Mouse (Mus musculus) liver, embryonic 15.5 days (tissue): ENCODE measurements around the gene Wwp2. TPM values are rescaled to one million over a fixed set of nuclear protein-coding genes. Genes with fewer than 3 reads are reported as not detected.

ENCODE experiments used
- ATAC-seq: fragments of 200-750 bp; cut with Nextera tagmentation; 2 replicates; pipeline ENCODE4 v1.8.0; 2017; ENCODE audit warnings: moderate number of reproducible peaks, mild to moderate bottlenecking, moderate library complexity; ENCODE audit not compliant: insufficient read depth
- H3K27ac ChIP-seq: fragments of 300-500 bp; sonication (generic); replicated peaks from 2 replicates; pipeline ENCODE4 v1.5.1; 2015; ENCODE audit warnings: mild to moderate bottlenecking, inconsistent platforms
- H3K27me3 ChIP-seq: fragments of 300-500 bp; sonication (generic); 2 replicates; pipeline ENCODE4 v1.6.1; 2015; ENCODE audit warnings: mild to moderate bottlenecking, inconsistent platforms
- H3K36me3 ChIP-seq: fragments of 300-500 bp; sonication (generic); replicated peaks from 2 replicates; pipeline ENCODE4 v1.6.1; 2015; ENCODE audit warnings: moderate library complexity, mild to moderate bottlenecking, inconsistent platforms
- H3K4me1 ChIP-seq: fragments of 300-500 bp; sonication (generic); replicated peaks from 2 replicates; pipeline ENCODE4 v1.6.1; 2015; ENCODE audit warnings: inconsistent platforms
- H3K4me2 ChIP-seq: fragments of 300-500 bp; sonication (generic); 2 replicates; pipeline ENCODE4 v1.6.1; 2015; ENCODE audit warnings: moderate library complexity, mild to moderate bottlenecking, inconsistent platforms
- H3K4me3 ChIP-seq: fragments of 300-500 bp; sonication (generic); replicated peaks from 2 replicates; pipeline ENCODE4 v1.5.1; 2015; ENCODE audit warnings: mild to moderate bottlenecking, inconsistent platforms
- H3K9ac ChIP-seq: fragments of 300-500 bp; sonication (generic); 2 replicates; pipeline ENCODE4 v1.6.1; 2015; ENCODE audit warnings: moderate library complexity, mild to moderate bottlenecking, inconsistent platforms
- H3K9me3 ChIP-seq: fragments of 300-500 bp; sonication (generic); replicated peaks from 2 replicates; pipeline ENCODE4 v1.6.1; 2016; ENCODE audit warnings: inconsistent platforms
- WGBS: fragments of 180-500 bp; shearing (Covaris S2); methylation state at CpG from one replicate; pipeline ENCODE4 v1.1.7; 2015; ENCODE audit warnings: mixed read lengths; ENCODE audit not compliant: insufficient replicate concordance; 5-methylcytosine and 5-hydroxymethylcytosine counted together
- polyA plus RNA-seq: library from polyadenylated mRNA; unstranded; fragments of >200 nt; fragmentation: Nextera tagmentation; extraction: Ambion mirVana; gene quantifications from 2 replicates; pipeline ENCODE4 v1.2.1, GENCODE M21; 2015

Gene Wwp2
- polyA plus RNA-seq, result 29.7 and 32.3 TPM in 2 replicates

DNA sequence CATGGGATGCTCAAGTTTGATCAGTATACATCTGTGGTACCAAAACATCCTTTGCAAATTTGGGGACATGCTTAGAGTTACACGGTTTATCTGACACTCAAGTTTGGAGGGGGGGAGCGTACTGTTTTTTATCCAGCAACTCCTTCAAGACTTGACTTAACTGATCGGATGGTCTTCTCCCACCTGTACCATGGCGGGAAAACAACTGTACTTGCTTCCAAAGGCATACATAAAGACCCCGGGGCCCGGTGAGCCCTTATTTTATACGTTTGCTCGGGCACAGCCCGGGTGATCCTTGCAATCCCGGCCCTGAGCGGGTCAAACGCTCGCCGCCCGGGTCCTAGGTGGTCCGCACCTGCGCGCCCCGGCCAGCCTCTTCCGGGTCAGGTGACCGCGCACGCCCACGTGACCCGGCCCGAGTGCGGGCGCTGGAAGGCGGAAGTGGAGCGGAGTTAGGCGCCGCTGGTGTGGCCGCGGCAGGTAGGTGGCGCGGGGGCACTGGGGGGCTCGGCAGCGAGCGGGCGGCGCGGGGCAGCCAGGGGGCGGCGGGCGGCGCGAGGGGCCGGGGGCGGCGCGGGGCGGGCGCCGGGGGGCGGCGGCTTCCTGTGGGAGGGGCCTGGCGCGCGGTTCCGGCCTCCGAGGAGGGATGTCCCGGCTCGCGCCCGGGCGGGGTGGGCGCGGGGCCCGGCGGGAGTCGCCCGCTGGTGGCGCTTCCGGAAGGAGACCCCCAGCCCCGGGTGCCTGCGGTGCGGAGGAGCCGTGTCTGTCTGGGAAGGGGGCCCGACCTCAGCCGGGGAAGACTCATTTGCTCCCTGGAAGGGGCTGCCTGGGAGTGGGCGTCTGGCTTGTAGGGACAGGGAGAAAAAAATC, at the start of gene Wwp2:
TSS of gene Wwp2 (plus strand) at position 404 of the 870 bp plus-strand sequence.
- Histone ChIP-seq H3K9me3 (no peaks in the 10 kb centered on the region), H3K36me3 (no peaks in the 10 kb centered on the region), H3K4me2 (peak within 1 kb of the TSS; percentile 76), H3K27me3 (no peaks in the 10 kb centered on the region), H3K27ac (peak within 1 kb of the TSS; percentile 99), H3K4me1 (peaks cover 49% of the 10 kb centered on the region), H3K9ac (peak within 1 kb of the TSS; percentile 97), H3K4me3 (peak within 1 kb of the TSS; percentile 94)
- ATAC-seq, result peak; percentile 67
- under 1% methylated on average over 81 of the region's 81 CpGs for WGBS

GRCm38 (mm10) chr8:107386642-107387041, 49.5 kb upstream of the Wwp2 start:
- Histone ChIP-seq H3K4me3 (no peak overlapping the region), H3K4me1 (no peaks in the 10 kb centered on the region), H3K27me3 (no peaks in the 10 kb centered on the region), H3K9me3 (no peaks in the 10 kb centered on the region), H3K27ac (no peak overlapping the region), H3K36me3 (no peaks in the 10 kb centered on the region), H3K4me2 (no peak overlapping the region), H3K9ac (no peak overlapping the region)
- 26% methylated on average over 3 of the region's 3 CpGs for WGBS
- ATAC-seq, result no peak

- H3K27ac ChIP-seq, result no peak overlapping the region
- no peaks in the 10 kb centered on the region for H3K9me3 ChIP-seq
- no peak overlapping the region for H3K4me2 ChIP-seq
- H3K4me1 ChIP-seq, result no peaks in the 10 kb centered on the region
- WGBS, result 55% methylated on average over 5 of the region's 5 CpGs
- no peaks in the 10 kb centered on the region for H3K27me3 ChIP-seq
- no peaks in the 10 kb centered on the region for H3K36me3 ChIP-seq
- ATAC-seq, result no peak
- no peak overlapping the region for H3K4me3 ChIP-seq
- no peak overlapping the region for H3K9ac ChIP-seq
Observed at GRCm38 (mm10) chr8:107387861-107388260, 48.3 kb upstream of the Wwp2 start.

- H3K4me2 ChIP-seq, result no peak overlapping the region
- no peaks in the 10 kb centered on the region for H3K4me1 ChIP-seq
- ATAC-seq, result no peak
- H3K9ac ChIP-seq, result no peak overlapping the region
- no peaks in the 10 kb centered on the region for H3K9me3 ChIP-seq
- H3K4me3 ChIP-seq, result no peak overlapping the region
- no peaks in the 10 kb centered on the region for H3K36me3 ChIP-seq
- H3K27ac ChIP-seq, result no peak overlapping the region
- no peaks in the 10 kb centered on the region for H3K27me3 ChIP-seq
- 76% methylated on average over 8 of the region's 8 CpGs for WGBS
Observed at GRCm38 (mm10) chr8:107389557-107389956, 46.6 kb upstream of the Wwp2 start.

- no peak for ATAC-seq
- no peak overlapping the region for H3K27ac ChIP-seq
Observed at GRCm38 (mm10) chr8:107390476-107391135, 45.6 kb upstream of the Wwp2 start.

DNA sequence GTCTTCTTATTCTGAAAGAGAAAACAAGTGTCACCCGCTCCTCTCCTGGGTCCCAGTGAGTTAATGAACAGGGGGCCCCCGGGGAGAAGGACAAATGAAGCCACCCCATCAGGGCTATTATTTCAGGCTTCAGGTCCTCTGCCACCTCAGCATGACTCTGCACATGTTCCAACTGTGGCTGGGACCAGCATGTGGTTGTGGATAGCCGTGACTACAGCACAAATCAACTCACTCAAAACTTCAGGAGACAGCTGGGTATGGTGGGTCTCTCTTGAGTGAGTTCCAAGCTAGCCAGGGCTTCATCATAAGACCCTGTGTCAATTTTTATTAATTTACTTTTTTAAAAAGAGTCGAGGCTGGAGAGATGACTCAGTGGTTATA, 45.0 kb upstream of the Wwp2 start:
- Histone ChIP-seq H3K4me3 (no peak overlapping the region), H3K4me1 (no peaks in the 10 kb centered on the region), H3K27ac (no peak overlapping the region), H3K27me3 (no peaks in the 10 kb centered on the region), H3K4me2 (no peak overlapping the region), H3K9ac (no peak overlapping the region), H3K36me3 (no peaks in the 10 kb centered on the region), H3K9me3 (no peaks in the 10 kb centered on the region)
- 40% methylated on average over 4 of the region's 4 CpGs for WGBS
- no peak for ATAC-seq

More at GRCm38 (mm10) chr8:107390476-107391135, 45.6 kb upstream of the Wwp2 start:
- Histone ChIP-seq H3K4me2 (no peak overlapping the region), H3K4me1 (no peaks in the 10 kb centered on the region), H3K9me3 (no peaks in the 10 kb centered on the region), H3K27me3 (no peaks in the 10 kb centered on the region), H3K9ac (no peak overlapping the region), H3K4me3 (no peak overlapping the region), H3K36me3 (no peaks in the 10 kb centered on the region)
- 86% methylated on average over 16 of the region's 16 CpGs for WGBS

- no peaks in the 10 kb centered on the region for H3K9me3 ChIP-seq
- no peak overlapping the region for H3K4me2 ChIP-seq
- no peaks in the 10 kb centered on the region for H3K27me3 ChIP-seq
- H3K4me3 ChIP-seq, result no peak overlapping the region
- H3K36me3 ChIP-seq, result no peaks in the 10 kb centered on the region
- no peak overlapping the region for H3K9ac ChIP-seq
- no peaks in the 10 kb centered on the region; the same call in 1 of the 2 replicates for H3K4me1 ChIP-seq
- ATAC-seq, result no peak
- H3K27ac ChIP-seq, result no peak overlapping the region
Observed at GRCm38 (mm10) chr8:107395397-107395796, 40.8 kb upstream of the Wwp2 start.

DNA sequence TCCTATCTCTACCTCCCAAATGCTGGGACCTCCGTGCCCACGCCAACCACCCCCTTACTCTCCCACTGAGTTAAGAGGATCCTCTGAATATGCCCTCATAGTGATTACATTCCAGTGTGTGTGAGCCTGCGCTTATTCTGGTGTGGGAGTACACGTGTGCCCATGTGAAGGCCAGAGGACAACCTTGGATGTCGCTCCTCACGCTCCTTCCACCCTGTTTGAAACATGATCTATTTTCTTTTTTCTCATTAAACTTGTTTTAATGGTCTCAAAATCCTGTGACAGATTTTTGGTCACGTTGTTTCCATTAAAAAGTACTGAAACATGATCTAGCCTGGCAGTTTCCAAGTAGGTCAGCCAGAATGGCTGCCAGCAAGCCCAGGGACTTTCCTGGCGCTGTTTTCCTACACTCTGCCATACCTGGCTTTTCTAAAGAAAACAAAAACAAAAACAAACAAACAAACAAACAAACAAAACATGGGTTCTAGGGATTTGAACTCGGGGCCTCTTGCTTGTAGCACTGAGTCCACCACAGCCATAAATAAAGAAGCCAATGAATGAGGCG, 40.0 kb upstream of the Wwp2 start:
- WGBS, result 77% methylated on average over 10 of the region's 10 CpGs
- H3K27me3 ChIP-seq, result no peaks in the 10 kb centered on the region
- H3K4me3 ChIP-seq, result no peak overlapping the region
- no peak overlapping the region for H3K27ac ChIP-seq
- H3K9ac ChIP-seq, result no peak overlapping the region
- no peaks in the 10 kb centered on the region for H3K9me3 ChIP-seq
- H3K4me1 ChIP-seq, result peaks cover 6% of the 10 kb centered on the region
- no peaks in the 10 kb centered on the region for H3K36me3 ChIP-seq
- no peak overlapping the region for H3K4me2 ChIP-seq
- no peak for ATAC-seq

- Histone ChIP-seq H3K9me3 (no peaks in the 10 kb centered on the region), H3K4me3 (no peak overlapping the region), H3K27ac (no peak overlapping the region), H3K36me3 (no peaks in the 10 kb centered on the region), H3K4me1 (peaks cover 21% of the 10 kb centered on the region), H3K9ac (no peak overlapping the region), H3K27me3 (no peaks in the 10 kb centered on the region), H3K4me2 (no peak overlapping the region)
- no peak for ATAC-seq
- WGBS, result 63% methylated on average over 12 of the region's 12 CpGs
Observed at GRCm38 (mm10) chr8:107397665-107398064, 38.5 kb upstream of the Wwp2 start.

GRCm38 (mm10) chr8:107399495-107399894, 36.7 kb upstream of the Wwp2 start:
- WGBS, result 58% methylated on average over 9 of the region's 9 CpGs
- Histone ChIP-seq H3K27ac (no peak overlapping the region), H3K9me3 (no peaks in the 10 kb centered on the region), H3K4me2 (no peak overlapping the region), H3K4me3 (no peak overlapping the region), H3K36me3 (no peaks in the 10 kb centered on the region), H3K9ac (no peak overlapping the region), H3K4me1 (peaks cover 39% of the 10 kb centered on the region), H3K27me3 (no peaks in the 10 kb centered on the region)
- ATAC-seq, result no peak

DNA sequence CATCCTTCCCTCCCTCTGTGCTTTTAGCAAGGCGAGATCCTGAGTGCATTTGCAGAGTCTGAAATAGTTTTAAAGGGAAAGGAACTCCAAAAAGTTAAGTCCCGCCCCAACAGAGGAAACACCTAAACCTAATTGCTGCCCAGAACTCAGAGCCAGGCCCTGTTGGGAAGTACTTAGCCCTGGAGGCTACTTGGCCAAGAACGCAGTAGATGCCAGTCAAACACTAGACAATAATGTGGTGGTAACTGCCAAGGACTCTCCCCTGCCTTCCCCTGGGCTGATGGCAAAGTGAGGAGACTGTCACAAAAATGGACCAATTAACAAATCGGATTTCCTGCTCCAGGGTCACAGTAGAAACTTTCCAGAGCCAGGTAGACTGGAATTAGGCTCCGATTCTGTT, 34.3 kb upstream of the Wwp2 start:
- no peaks in the 10 kb centered on the region for H3K27me3 ChIP-seq
- H3K4me1 ChIP-seq, result peaks cover 49% of the 10 kb centered on the region
- H3K9me3 ChIP-seq, result no peaks in the 10 kb centered on the region
- 79% methylated on average over 5 of the region's 5 CpGs for WGBS
- peak overlapping the region; percentile 99 for H3K27ac ChIP-seq
- H3K36me3 ChIP-seq, result no peaks in the 10 kb centered on the region
- peak overlapping the region; percentile 62 for H3K4me3 ChIP-seq
- ATAC-seq, result no peak
- H3K9ac ChIP-seq, result peak overlapping the region; percentile 64; the same call in 1 of the 2 replicates
- H3K4me2 ChIP-seq, result peak overlapping the region; percentile 78
